Mouse (Mus musculus) urinary bladder, postnatal 4 days (tissue): ENCODE results near the gene Gstm7.
A peak's percentile ranks its signal among the peaks of the same experiment; 100 is the strongest.
"Not testable (repeated sequence)": the region's sequence is repeated elsewhere in the genome, so short reads cannot be mapped to it uniquely, and the experiment has no call there.

ENCODE experiments used
- DNase-seq, 2 experiments: peaks; one replicate each; pipeline ENCODE4 v3.0.0; 2021 to 2022; ENCODE audit warnings: low spot score in 2 of 2

Gene Gstm7

GRCm38 (mm10) chr3:107931670-107932069 lies at the start of gene Gstm7:
Gene Gstm7, minus strand, starts transcription at chr3:107931817.
- DNase-seq = peak; percentile 95 to 96

- peak in 1 of 2 experiments; percentile 49 for DNase-seq
Measured at GRCm38 (mm10) chr3:107981261-107981660, 49.6 kb upstream of the Gstm7 start.

GRCm38 (mm10) chr3:107977691-107978090 lies 46.1 kb upstream of the Gstm7 start:
- DNase-seq = no peak

- DNase-seq = no peak
Measured at GRCm38 (mm10) chr3:107974237-107974636, 42.6 kb upstream of the Gstm7 start.

GRCm38 (mm10) chr3:107972070-107972469 lies 40.5 kb upstream of the Gstm7 start:
- no peak for DNase-seq

GRCm38 (mm10) chr3:107971101-107971500 lies 39.5 kb upstream of the Gstm7 start:
- DNase-seq = not testable (repeated sequence)

GRCm38 (mm10) chr3:107968724-107969395 lies 37.2 kb upstream of the Gstm7 start, which contains the start of gene Gstm3:
Gene Gstm3, minus strand, starts transcription at chr3:107969283.
- no peak for DNase-seq

- no peak for DNase-seq
Measured at GRCm38 (mm10) chr3:107966631-107967030, 35.0 kb upstream of the Gstm7 start.

- DNase-seq = no peak
Measured at GRCm38 (mm10) chr3:107965592-107965991, 34.0 kb upstream of the Gstm7 start.

GRCm38 (mm10) chr3:107964656-107965308 lies 33.2 kb upstream of the Gstm7 start:
- DNase-seq = no peak

- no peak for DNase-seq
Measured at GRCm38 (mm10) chr3:107964026-107964425, 32.4 kb upstream of the Gstm7 start.

GRCm38 (mm10) chr3:107955260-107955659 lies 23.6 kb upstream of the Gstm7 start:
- not testable (repeated sequence) for DNase-seq

- no peak for DNase-seq
Measured at GRCm38 (mm10) chr3:107953906-107954305, 22.3 kb upstream of the Gstm7 start.

- peak; percentile 63 to 75 for DNase-seq
Measured at GRCm38 (mm10) chr3:107953328-107953755, 21.7 kb upstream of the Gstm7 start.

- no peak for DNase-seq
Measured at GRCm38 (mm10) chr3:107950531-107950930, 18.9 kb upstream of the Gstm7 start.

GRCm38 (mm10) chr3:107949461-107949860 lies 17.8 kb upstream of the Gstm7 start:
- not testable (repeated sequence) for DNase-seq

- DNase-seq = no peak
Measured at GRCm38 (mm10) chr3:107945729-107946128, 14.1 kb upstream of the Gstm7 start.

- no peak for DNase-seq
Measured at GRCm38 (mm10) chr3:107943239-107943990, 11.8 kb upstream of the Gstm7 start, which contains the start of gene Gstm6. Gene Gstm6, minus strand, starts transcription at chr3:107943749.

GRCm38 (mm10) chr3:107941261-107941660 lies 9.6 kb upstream of the Gstm7 start:
- DNase-seq = no peak

GRCm38 (mm10) chr3:107940524-107940923 lies 8.9 kb upstream of the Gstm7 start:
- DNase-seq = no peak

- no peak for DNase-seq
Measured at GRCm38 (mm10) chr3:107939830-107940229, 8.2 kb upstream of the Gstm7 start.

- DNase-seq = peak; percentile 67 to 73
Measured at GRCm38 (mm10) chr3:107939403-107939802, 7.8 kb upstream of the Gstm7 start.
